Mouse (Mus musculus): ENCODE data around the gene Cmtm2b. TPM values are rescaled to one million over a fixed set of nuclear protein-coding genes. Genes with fewer than 3 reads are reported as not detected.
"Not testable (repeated sequence)": the region's sequence is repeated elsewhere in the genome, so short reads cannot be mapped to it uniquely, and the experiment has no call there.

Cmtm2b gene
- not detected in 2 replicates for polyA plus RNA-seq (2012; ENCODE audit: insufficient read depth, low replicate concordance)

- H3K9me3 ChIP-seq; H3K4me1 ChIP-seq; H3K36me3 ChIP-seq (replicated peaks; ENCODE audit: low read length); H3K4me3 ChIP-seq (replicated peaks); H3K27me3 ChIP-seq (replicated peaks): not testable (repeated sequence)
Observed at GRCm38 (mm10) chr8:104321930-104322329, at the start of gene Cmtm2b. Cmtm2b (plus strand) TSS chr8:104322230.

DNA sequence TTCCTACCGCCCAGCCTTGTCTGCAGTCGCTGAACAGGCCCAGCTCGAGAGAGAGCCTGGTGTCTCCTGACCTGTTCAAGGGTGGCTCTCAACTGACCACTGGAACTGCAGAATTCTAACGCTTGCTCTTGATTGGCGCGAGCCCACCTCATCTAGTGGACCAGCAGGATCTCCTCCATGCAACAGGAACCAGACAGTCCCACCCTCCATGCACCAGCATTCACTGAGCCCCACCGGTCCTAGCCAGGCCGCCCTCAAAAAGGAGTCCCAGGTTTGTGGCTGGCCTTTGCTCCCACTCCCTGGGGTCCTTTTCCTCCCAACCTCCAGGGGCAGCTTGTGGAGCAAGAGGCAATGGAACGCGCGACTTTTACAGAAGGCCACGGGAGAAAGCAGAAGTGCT lies 28.9 kb upstream of the Cmtm2b start, which contains the start of gene Cmtm2a:
Cmtm2a (minus strand) TSS at position 101 of the 400 bp plus-strand sequence.
- not testable (repeated sequence) for H3K4me3 ChIP-seq (replicated peaks); H3K27me3 ChIP-seq (replicated peaks); H3K4me1 ChIP-seq; H3K36me3 ChIP-seq (replicated peaks; ENCODE audit: low read length); H3K9me3 ChIP-seq

DNA sequence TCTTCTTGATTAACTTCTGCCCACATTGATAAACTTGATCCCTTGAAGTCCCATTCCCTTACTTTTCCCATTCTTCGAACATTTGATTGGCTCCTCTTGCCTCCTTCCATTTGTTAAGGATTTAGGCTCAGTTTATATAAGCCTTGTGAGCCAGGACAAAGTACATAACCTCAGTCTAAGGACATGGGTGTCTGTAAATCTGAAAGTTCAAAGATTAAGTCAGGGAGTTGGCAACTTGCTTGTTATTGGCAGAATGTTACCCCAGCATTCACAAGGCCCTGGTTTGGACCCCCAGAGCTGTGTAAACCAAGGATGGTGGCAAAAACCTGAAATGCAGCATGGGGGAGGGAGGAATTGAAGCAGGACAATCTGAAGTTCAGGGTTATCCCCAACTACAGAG lies 27.6 kb upstream of the Cmtm2b start:
- no peaks in the 10 kb centered on the region for H3K36me3 ChIP-seq (replicated peaks; ENCODE audit: low read length)
- 0 out of 2 replicates have a peak, but pooled peaks cover 3% of the 10 kb centered on the region for H3K9me3 ChIP-seq
- no peak overlapping the region for H3K4me3 ChIP-seq (replicated peaks)
- H3K4me1 ChIP-seq = no peaks in the 10 kb centered on the region; the same call in 1 of the 2 replicates
- no peak for TF ChIP-seq FLI1 (IDR thresholded peaks at IDR 0.05; ENCODE audit: low read length)
- TF ChIP-seq GATA1 (IDR thresholded peaks at IDR 0.05; ENCODE audit: borderline replicate concordance, low read length) = no peak
- H3K27me3 ChIP-seq (replicated peaks) = peaks cover 3% of the 10 kb centered on the region

GRCm38 (mm10) chr8:104301577-104301976 lies 20.5 kb upstream of the Cmtm2b start:
- H3K9me3 ChIP-seq; H3K4me1 ChIP-seq; H3K4me3 ChIP-seq (replicated peaks); H3K36me3 ChIP-seq (replicated peaks; ENCODE audit: low read length); H3K27me3 ChIP-seq (replicated peaks): not testable (repeated sequence)

DNA sequence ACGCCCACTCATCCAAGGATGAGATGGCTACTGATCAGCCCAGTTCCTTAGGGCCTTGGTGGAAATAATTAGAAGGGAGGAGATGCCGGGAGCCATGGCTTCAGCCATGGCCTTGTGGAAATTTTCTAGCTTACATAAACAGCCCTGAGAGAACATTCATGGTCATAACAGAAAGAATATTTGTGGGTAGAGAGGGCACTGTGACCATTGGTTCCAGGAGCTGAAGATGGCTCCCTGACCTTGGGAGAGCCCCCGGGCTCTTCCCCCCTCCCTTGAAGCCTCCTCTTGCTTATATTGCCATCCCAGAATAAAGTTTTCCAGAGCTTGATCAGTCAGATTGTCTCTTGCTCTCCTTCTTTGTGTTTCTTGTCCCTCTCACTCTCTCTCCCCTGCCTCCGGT lies 19.5 kb upstream of the Cmtm2b start:
- H3K27me3 ChIP-seq (replicated peaks); H3K9me3 ChIP-seq; H3K36me3 ChIP-seq (replicated peaks; ENCODE audit: low read length); H3K4me3 ChIP-seq (replicated peaks); H3K4me1 ChIP-seq: not testable (repeated sequence)

- Histone ChIP-seq H3K9me3 (peaks cover 4% of the 10 kb centered on the region), H3K4me3 (replicated peaks) (no peak overlapping the region), H3K36me3 (replicated peaks; ENCODE audit: low read length) (no peaks in the 10 kb centered on the region), H3K4me1 (no peaks in the 10 kb centered on the region), H3K27me3 (replicated peaks) (no peaks in the 10 kb centered on the region)
- no peak for TF ChIP-seq FLI1 (IDR thresholded peaks at IDR 0.05; ENCODE audit: low read length)
Observed at GRCm38 (mm10) chr8:104304962-104305361, 17.1 kb upstream of the Cmtm2b start.

GRCm38 (mm10) chr8:104308341-104308740 lies 13.7 kb upstream of the Cmtm2b start:
- not testable (repeated sequence) for H3K4me1 ChIP-seq; H3K27me3 ChIP-seq (replicated peaks); H3K4me3 ChIP-seq (replicated peaks); H3K9me3 ChIP-seq; H3K36me3 ChIP-seq (replicated peaks; ENCODE audit: low read length)

DNA sequence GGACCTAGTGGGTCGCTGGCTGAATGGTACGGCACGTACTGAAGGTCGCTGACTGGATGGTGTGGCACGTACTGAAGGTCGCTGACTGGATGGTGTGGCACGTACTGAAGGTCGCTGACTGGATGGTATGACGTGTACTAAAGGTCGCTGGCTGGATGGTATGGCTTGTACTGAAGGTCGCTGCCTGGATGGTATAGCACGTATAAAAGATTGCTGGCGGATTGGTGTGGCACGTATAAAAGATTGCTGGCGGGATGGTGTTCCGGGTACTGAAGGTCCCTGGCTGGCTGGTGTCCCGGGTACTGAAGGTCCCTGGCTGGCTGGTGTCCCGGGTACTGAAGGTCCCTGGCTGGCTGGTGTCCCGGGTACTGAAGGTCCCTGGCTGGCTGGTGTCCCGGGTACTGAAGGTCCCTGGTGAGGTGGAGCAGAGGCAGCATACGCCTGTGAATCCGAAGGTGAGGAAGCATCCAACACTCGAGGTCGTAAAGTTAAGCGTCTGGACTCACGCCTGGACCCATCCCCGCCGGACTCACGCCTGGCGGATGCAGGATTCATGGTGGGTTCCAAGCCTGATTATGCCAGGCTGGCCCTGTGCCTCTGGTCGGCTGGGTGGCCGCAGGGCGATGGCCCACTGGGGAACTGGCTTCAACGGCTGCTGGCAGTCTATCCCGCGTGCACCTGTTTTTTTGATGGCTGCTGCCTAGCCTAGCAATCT lies 12.4 kb upstream of the Cmtm2b start, which contains the start of the genes Gm45711 and Cmtm1:
Gm45711 (minus strand) TSS at position 641 of the 715 bp plus-strand sequence.
Cmtm1 (minus strand) TSS at position 705 of the 715 bp plus-strand sequence.
- not testable (repeated sequence) for H3K9me3 ChIP-seq; H3K27me3 ChIP-seq (replicated peaks); H3K4me1 ChIP-seq; H3K36me3 ChIP-seq (replicated peaks; ENCODE audit: low read length)
- H3K4me3 ChIP-seq (replicated peaks) = peak within 1 kb of the TSS; percentile 56

GRCm38 (mm10) chr8:104312023-104312422 lies 10.0 kb upstream of the Cmtm2b start:
- H3K4me3 ChIP-seq (replicated peaks); H3K27me3 ChIP-seq (replicated peaks); H3K36me3 ChIP-seq (replicated peaks; ENCODE audit: low read length); H3K9me3 ChIP-seq; H3K4me1 ChIP-seq: not testable (repeated sequence)

- no peaks in the 10 kb centered on the region for H3K27me3 ChIP-seq (replicated peaks)
- H3K9me3 ChIP-seq = no peaks in the 10 kb centered on the region; the same call in 1 of the 2 replicates
- TF ChIP-seq GATA1 (IDR thresholded peaks at IDR 0.05; ENCODE audit: borderline replicate concordance, low read length) (no peak), FLI1 (IDR thresholded peaks at IDR 0.05; ENCODE audit: low read length) (no peak)
- H3K4me1 ChIP-seq = no peaks in the 10 kb centered on the region
- no peaks in the 10 kb centered on the region for H3K36me3 ChIP-seq (replicated peaks; ENCODE audit: low read length)
- H3K4me3 ChIP-seq (replicated peaks) = no peak overlapping the region
Observed at GRCm38 (mm10) chr8:104313311-104313710, 8.7 kb upstream of the Cmtm2b start.

- H3K4me1 ChIP-seq; H3K4me3 ChIP-seq (replicated peaks); H3K9me3 ChIP-seq; H3K27me3 ChIP-seq (replicated peaks); H3K36me3 ChIP-seq (replicated peaks; ENCODE audit: low read length): not testable (repeated sequence)
Observed at GRCm38 (mm10) chr8:104321267-104321666, 763 bp upstream of the Cmtm2b start, which contains the start of gene Gm11020. Gm11020 (plus strand) TSS chr8:104321567.

Measured in megakaryocyte, embryonic 14.5 days (primary cell).